Mouse (Mus musculus) brain, adult 2 months (tissue): ENCODE data around the gene Diras1.

Experiments
- DNase-seq: peaks from one replicate; pipeline ENCODE4 v3.0.0; 2011; ENCODE audit warnings: low read depth, low spot score

Gene Diras1

DNA sequence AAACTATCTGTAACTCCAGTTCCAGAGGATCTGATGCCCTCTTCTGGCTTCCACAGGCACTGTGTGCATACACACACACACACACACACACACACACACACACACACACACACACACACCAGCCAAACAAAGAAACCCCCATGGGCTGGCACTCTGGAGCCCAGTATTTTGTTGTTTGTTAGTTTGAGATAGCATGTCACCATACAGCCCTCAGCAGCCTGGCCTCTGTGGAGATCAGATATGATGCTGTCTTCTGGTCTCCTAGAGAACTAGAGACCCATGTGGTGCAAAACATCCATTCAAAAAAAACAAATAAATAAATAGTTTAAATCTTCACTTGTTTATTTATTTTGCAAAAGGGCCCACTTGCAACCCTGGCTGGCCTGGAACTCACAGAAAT is 2.8 kb upstream of the Diras1 start:
- DNase-seq: no peak

DNA sequence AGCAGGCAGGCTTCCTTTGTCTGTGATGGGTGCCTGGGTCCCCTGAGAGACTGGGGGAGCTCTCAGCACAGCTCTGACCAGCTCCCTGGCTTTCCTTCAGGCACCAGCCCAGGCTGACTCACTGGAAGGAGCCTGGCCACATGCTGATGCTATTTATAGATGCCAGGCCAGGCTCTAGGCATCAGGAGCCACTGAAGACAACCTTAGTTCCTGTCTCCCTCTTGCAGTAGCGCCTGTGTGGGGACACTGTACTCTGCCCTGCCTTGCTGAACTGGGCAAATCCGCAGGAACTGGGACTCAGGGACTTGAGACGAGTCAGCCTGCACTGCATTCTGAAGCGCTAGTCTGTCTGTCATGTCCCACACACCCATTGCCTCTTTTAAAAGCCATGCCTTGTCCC is 1.9 kb upstream of the Diras1 start:
- DNase-seq: peak; percentile 96

DNA sequence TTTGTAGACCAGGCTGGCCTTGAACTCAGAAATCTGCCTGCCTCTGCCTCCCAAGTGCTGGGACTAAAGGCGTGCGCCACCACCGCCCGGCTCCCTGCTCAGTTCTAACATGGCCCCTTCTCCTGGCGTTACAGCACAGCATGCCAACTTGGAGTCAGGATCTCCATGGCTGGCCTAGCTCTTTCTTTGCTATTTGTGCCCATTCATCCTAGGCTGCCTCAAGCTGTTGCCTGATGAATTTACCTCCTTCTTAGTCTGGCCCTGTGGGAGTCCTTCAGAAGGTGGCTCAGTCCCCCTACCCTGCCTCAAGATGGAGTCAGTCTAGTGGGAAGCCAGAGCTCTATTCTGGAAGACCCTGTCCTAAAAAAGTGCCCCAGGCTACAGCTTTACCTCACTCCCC is 1.4 kb upstream of the Diras1 start:
- DNase-seq: no peak

DNA sequence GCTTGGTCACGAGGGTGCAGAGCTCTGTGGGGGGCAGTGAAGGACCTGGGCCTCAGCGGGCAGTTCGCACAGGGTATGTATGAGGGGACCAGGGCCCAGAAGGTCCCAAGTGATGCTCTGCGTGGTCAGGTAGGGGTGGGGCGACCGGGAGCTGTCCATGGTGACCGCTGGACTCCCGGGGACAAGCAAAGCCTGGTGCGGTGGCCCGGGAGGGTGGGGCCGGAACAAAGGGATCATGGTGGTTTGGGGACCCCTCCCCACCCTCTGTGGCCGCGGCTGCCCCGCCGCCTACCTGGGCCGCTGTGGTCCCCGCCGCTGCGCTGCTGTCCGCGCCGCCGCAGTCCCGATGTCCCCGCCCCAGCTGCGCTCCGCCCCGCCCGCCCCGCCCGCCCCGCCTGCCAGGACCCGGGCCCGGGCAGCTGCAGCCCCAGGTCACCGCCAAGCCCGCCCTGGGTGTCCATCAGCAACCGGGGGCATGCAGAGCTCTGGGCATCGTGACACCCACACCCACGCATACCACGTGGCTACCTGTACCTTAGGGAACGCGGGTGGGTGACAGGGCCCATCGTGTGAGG is 328 bp downstream of the Diras1 start:
- peak; percentile 49 for DNase-seq

DNA sequence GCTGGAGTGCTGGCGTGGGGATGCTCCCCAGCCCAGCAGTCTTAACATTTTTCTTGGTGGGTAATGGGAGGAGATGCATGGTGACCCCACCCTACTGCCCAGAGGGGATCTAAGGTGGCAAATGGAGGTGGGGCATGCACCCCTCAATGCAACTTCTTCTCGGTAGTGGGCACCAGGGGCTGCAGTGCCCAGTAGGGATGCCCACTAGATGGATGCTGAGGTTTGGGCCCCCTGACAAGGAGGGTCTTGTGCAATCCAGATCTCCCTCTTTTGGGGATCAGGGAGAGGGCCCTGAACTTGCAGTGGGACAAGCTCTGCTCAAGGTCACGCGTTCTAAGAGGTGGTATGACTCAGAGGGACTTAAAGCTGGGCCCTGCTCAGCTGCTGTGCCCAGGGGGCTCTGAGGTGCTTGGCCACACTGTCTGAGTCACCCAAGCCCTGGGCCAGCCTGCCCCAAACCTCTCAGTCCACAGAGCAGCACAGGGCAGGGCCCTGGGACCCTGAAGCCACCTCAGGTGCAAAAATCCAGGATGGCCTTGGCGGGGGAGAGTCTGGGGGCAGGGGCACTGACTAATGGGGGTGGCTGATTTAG is 1.0 kb downstream of the Diras1 start:
- DNase-seq: no peak

DNA sequence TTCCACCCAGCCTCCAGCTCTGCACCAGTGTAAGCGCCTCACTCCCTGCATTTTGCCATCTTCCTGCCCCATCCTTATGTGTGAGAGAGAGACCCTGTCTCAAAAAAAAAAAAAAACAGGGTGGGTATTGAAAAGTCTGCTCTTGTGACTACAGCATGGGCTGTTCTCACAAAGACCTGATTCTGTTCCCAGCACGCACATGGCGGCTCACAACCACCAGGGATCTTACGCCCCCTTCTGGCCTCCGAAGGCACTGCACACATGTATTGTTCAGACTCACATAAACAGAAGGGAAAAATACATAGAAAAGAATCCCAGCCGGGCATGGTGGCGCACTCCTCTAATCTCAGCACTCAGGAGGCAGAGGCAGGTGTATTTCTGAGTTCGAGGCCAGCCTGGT is 2.7 kb downstream of the Diras1 start:
- DNase-seq: peak; percentile 58

DNA sequence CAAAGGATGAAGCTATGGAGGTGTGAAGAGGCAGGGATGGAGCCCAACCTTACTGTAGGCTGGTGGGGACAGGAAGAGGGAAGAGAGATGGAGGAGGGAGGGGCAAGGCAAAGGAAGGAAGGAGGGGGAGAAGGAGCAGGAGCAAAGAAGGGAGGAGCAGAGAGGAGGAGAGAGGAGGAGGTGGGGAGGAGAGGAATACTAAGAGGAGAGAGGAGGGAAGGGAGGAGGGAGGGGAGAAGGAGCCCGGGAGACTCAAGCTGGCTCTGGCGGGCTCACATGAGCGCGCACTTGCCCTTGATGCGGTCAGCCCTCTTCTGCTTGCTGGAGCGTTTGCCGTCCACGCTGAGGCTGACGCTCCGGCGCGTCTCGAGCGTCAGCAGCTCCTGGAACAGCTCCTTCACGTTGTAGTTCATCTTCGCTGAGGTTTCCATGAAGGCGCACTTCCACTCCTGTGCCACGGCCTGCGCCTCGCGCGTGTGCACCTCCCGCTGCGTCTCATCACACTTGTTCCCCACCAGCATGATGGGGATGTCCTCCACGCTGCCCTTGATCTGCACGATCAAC is 3.8 kb downstream of the Diras1 start:
- DNase-seq: peak; percentile 86

DNA sequence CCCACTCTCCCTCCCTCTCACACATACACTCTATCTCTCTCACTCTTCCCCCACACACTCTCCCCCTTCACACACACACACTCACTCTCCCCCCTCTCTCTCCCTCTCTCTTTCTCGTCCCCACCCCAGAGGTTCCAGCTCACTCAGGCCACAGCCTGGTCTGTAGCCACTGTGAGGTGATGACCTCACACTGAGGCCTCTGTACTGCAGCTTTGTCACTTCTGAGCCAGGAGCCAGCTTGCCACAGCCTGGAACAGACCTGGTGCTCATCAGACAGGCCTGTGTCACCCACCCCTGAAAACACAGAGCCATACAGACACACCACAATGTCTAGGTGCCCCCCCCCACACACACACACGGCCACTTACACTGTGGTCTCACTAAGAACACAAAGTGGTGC is 5.3 kb downstream of the Diras1 start:
- peak; percentile 86 for DNase-seq

DNA sequence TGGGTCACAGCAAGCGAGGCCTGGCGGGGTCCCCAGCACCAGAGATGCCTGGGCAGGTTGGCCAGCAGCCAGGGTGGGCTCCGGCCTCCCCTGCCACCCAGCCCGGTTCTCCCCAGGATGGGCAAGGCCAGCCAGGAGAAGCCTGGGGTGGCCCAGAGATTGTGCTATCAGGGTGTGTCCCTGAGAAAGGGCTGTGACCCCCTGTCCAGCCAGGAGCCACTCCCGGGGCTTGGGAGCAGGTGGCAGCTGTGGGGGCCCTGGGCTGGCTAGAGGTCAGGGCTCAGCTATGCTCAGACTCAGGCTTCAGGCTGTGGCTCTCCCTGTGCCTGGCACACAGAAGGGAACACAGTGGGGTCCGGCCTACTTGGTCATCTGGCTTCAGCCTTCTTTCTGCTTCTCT is 5.8 kb downstream of the Diras1 start:
- no peak for DNase-seq

DNA sequence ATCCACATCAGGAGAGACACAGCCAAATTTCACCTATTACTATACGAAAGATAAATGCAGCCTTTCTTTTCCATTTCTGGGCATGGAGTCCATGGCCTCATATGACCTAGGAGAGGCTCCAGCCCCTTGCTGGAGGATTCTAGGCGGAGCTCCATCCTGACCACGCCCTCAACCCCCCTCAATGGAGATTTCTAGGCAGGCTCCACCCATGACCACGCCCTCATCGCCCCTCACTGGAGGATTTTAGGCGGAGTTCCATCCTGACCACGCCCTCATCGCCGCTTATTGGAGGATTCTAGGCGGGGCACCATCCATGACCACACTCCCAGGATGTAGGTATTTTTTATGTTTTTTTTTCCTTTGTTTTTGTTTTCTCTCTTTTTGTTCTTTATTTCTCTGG is 7.1 kb downstream of the Diras1 start:
- peak; percentile 88 for DNase-seq

DNA sequence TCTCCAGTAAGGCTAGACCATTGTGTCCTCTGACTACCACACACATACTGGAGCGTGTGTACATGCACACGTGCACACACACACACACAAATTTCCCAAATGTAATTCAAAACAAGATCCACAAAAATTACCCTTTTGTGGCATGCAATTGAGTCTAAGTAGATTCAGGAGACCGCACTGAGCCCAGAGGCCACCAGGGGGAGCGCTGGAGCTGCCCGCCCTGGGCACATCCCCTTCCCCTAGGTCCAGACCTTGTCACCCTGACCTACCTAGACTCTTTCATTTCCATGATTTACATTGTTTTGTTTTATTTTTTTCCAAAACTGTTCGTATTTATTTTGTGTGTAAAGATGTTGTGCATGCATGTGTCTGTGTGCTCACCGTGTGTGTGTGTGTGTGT is 8.8 kb downstream of the Diras1 start:
- DNase-seq: peak; percentile 70

DNA sequence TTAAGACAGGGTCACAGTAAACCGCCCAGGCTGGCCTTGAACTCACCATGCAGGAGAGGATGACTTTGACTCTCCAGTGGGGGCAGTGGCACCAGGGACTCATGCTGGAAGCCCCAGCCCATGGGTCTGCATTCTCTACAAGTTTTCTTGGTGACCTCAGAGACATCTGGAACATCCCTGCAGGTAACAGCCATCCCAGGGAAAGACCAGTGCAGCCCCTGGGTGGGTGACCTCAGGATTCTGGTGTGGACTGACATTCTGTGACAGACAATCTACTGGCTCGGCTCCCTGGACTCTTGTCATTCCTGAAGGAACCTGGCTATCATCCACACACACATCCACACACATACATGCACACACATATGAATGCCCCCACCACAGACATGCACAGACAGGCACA is 9.8 kb downstream of the Diras1 start:
- DNase-seq: no peak

DNA sequence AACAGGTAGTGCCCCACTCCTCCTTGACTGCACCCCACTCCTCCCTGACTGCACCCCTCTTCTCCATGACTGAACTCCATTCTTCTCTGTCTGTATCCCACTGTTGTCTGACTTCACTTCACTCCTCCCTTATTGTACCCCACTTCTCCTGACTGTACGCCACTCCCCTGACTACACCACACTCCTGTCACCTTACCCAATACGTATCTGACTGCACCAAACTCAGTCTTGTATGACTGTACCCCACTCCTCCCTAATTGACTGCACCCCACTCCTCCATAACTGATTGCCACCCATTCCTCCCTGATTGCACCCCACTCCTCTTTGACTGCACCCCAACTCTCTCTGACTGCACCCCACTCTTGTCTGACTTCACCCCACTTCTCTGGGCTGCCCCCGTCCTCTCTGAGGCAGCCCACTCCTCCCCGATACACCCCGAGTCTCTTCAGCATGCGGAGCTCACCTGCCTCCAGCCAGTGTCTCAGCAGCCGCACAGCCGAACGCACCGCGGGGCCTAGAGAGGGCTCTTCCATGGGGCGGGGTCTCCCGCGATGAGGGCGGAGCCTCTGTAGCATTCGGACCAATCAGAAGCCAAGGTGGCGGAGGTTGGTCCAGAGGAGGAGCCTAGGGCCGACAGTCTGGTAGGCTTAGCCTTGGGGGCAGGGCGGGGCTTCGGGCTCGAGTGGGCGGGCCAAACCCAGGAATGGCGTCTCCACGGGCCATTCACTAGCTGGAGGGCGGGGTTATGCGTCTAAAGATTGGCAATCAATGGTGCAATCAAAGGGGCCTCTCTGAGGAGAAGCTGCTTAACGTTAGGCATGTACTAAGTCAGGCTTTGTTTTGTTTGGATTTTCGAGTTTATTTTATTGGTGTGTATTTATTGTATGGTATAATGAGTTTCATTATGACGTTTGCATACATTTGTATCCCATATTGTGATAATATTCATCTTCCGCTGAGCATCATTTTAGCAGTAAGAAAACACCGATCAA is 10.8 kb downstream of the Diras1 start, which contains the start of gene Gng7:
TSS of gene Gng7 (minus strand) at position 553 of the 992 bp plus-strand sequence.
- DNase-seq: peak; percentile 99

DNA sequence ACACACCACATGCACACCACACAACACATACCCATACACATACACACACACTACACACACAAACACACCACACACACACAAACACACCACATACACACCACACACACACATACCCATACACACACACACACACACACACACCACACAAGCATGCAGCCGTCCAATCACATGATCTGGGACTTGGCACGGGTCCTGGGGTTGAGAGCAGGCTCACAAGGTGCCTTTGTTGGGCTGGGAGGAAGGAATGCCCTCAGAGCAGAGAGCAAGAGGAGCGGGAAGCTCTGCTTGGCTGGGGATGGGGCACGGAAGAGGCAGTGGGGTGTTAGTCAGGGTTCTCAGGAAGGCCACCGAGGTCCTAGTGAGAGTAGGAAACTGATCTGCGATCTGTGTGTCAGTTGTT is 14.6 kb downstream of the Diras1 start:
- peak; percentile 88 for DNase-seq

DNA sequence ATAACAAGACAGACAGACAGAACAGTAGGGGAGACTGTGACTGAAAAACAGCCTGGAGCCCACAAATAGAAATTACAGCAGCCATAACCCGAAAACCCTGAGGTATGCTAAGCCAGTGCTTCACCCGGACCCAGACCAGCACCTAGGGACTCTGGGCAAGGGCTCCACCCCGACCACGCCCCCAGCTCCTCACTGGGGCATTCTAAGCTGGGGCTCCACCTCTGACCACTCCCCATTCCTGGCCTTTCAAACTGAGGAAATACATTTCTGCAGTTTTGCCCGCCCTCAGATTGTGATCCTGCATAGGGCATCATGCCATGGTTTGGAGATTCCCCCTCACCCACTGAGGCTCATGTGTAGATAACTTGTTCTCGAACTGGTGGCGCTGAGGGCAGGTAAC is 18.2 kb downstream of the Diras1 start:
- no peak for DNase-seq

DNA sequence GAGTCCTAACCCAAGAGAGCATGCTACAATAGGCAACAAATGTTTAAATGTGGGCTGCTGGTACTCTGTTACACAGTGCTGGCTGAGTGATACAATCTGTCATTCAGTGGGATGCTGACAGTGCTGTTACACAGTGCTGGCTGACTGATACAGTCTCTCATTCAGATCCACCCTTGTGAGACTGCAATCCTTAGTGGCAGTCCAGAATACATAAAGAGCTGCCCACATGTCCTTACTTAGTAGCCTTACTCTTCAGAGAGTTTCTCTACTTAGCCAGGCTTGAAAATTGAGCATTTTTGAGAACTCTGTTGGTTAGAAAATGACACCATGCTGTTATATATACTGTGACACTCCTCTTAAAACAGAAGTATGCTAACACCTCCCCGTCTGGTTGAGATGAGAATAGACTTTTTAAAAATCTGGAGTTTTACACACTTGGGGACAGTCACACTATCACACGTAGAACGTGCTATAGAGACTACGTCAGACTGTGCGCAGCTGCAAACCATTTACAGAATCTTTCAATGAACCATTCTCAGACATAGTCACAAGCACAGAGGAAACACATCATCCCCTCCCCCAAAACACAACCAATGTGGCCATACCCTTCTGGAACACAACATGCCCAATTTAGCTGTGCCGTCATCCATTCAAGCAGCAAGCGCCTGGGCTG is 19.3 kb downstream of the Diras1 start:
- peak; percentile 81 for DNase-seq

DNA sequence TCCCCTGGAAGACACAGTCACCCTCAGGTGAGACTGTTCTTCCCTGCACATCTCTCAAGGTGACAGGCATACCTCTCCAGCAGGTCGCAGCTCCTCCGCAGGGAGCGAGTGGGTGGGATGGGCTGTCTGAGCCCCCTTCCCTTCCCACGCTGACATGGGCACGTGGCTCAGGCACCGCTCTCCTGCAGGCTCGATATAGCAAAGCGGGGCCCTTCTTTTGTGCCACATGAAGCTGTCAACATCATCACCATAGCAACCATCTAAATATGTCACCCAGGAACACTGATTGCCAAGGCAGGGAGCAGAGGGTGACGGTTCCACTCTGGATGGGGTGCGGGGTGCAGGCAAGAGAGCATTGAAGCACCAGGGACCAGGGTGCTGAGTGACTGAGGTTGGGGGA is 24.3 kb downstream of the Diras1 start:
- peak; percentile 89 for DNase-seq

DNA sequence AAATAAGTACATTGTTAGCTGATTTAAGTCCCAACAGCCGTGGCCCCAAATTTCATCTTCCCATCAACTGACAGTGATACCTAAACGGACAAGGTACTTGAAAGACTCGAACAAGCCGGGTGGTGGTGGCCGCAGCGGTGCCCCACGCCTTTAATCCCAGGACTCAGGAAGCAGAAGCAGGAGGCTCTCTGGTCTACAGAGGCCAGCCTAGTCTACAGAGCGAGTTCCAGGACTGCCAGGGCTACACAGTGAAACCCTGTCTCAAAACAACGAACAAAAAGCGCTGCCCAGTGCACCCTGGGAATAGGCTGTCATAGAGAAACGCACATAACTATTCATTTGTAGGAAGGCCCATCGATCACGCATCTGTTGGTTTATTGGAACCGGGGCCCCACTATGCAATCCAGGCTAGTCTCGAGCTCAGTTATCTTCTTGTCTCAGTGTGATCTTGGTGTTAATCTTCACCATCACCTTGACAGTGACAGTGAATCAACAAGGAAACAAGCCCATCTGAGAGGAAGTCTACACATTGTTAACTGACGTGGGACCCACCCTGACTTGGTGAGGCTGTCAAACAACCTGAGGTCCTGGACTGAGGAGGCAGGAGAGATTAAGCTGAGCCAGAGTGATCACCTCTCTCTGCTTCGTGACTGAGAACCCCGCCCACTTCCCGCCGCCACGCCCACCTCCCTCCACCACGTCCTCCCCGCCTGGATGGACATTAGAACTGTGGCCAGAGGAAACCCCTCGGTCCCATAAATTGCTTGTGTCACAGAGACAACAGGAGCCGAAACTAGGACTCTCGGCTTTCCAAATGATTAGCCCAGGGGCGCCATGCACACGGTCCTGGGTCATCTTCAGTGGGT is 25.0 kb downstream of the Diras1 start:
- no peak for DNase-seq

DNA sequence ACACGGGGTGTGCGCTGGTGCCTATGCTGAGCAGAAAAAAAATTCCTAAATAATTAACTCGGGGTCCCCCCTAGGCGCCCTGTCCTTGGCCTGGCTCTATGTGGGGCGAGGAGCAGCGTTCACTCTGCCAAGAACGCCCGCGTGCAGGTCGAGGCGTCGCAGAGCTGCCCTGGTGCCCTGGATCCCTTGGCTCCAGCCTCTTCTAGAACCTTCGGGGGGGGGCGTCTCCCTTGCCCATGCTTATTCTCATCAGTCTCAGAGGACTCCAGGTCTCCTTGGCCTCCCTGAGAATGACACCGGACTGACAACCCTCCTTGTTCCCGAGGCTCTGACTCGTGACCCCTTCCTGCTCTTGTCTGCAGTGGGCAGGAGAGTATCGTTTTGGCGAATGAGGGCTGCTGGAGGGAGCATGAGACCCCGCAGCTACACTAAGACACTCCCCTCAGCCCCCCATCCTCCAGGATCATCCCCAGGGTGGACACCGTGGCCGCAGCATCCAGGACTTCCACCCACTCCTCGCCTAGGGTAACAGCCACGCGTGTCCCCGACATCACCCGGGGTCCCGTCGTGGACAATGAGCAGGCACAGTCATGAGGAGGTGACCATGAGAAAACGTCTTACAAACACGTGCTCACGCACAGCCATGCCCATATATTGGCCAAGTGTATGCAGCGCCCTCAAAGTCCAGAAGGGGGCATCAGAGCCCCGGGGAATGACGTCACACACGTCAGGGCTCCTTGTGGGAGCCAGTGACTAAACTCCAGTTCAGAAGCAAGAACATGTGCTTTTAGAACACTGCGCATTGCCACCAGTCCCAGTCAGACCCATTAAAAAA is 25.9 kb downstream of the Diras1 start:
- peak; percentile 94 for DNase-seq

DNA sequence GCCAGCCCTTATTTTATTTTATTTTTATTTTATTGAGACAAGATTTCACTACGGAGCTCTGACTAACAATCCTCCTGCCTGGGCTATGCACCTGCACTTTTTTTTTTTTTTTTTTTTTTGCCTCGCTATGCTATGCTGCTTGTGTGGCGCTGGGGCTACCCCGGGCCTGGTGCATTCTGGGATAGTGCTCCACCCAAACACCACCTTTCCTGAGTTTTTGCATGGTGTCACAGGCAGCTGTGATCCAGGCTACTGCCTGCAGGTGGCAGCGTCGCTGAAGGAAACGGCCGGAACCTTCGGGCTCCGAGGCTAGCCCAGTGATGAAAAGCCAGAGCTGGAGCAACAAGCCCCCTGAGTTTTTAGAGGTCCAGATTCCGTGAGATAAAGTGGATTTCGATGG is 26.7 kb downstream of the Diras1 start:
- DNase-seq: peak; percentile 91
